Mouse (Mus musculus) layer of hippocampus, adult 9-11 months (tissue): ENCODE measurements around the gene Tnni3k.
A peak's percentile ranks its signal among the peaks of the same experiment; 100 is the strongest.

Experiments used
- DNase-seq: peaks from one replicate; pipeline ENCODE4 v3.0.0; 2022

Tnni3k gene

DNA sequence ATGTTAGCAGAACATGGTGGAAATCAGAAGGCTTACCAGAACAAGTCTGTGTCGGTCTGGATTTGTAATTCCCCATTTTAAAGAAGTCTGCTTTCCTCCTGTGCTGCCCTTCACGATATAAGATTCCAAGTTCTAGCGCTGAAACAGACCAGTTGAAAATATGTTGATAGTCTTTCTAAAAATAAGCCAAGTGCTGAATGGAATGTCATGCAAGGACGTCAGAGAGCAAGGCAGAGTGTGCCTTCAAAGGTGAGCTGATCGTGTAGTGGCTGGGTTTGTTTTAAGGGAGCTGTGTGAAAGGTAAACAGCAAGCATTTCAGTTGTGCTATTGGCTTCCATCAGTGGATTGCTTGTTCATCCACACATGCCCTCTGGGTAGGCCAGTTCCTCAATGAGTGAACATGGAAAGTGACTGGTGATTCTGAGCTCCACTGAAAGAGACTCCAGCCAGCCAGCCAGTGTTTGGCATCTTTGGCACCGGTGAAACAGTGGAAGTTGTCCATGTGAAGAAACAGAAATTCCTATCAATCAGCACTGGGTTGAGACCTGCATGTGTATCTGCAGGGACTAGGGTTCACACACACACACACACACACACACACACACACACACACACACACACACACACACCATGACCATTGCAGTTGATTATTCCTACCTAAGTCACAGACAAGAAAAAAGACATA is at the start of gene Tnni3k:
Gene Tnni3k, minus strand, starts transcription at position 177 of the 686 bp plus-strand sequence.
- DNase-seq: no peak

DNA sequence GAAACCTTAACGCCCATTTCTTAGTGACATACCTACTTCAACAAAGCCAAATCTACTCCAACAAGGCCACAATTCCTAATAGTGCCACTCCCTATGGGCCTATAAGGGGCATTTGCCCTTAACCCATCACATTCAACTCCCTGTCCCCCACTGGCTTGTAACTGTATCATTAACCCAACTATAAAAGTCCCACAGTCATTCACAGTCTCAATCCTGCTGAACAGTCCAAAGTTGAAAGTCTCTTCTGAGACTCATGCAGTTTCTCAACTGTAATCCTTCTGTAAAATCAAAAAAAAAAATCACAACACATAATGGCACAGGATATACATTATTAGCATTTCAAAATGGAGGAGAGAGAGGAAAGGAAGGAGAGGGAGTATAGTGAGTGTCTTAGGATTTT is 44.1 kb upstream of the Tnni3k start:
- DNase-seq: no peak

GRCm38 (mm10) chr3:155093116-155093956 is 38.1 kb upstream of the Tnni3k start, which contains the start of the genes Fpgt and Lrriq3:
Gene Fpgt, minus strand, starts transcription at chr3:155093403.
Gene Lrriq3, plus strand, starts transcription at chr3:155093434.
- peak; percentile 94 for DNase-seq

DNA sequence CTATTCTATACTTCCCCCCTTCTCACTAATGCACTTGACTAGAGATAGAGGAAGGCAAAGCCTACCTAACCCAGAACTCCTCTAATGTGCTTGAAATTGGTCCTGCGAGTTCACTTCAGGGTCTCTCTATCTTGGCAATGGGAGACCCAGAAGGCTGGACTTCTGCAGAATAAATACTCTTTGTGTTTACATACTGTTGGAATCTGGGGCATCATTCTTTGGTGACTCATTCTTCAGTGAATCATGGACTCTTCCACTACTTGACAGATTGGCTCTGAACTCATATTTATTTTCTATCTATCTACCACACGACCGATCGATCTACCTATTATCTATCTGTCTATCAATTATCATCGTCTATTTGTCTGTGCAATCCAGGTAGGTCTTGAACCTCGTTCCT is 36.9 kb upstream of the Tnni3k start:
- DNase-seq: no peak

DNA sequence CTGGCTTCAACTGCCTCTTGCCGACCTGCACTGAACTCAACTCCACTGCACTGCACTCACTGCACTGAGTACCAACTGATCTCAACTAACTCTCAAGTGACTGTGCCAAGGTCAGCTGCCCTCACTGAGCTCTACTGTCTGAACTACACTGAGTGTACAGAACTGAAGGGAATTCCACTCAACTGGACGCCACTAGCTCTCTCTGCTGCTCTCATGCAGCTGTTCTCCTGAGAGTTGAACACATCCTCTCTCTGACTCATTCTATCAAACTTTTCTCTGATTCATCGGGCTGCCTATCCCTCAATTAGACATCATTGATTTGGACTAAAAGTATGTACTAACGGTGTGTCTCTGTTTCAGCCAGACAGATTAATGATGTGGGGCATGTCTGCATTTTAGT is 22.7 kb upstream of the Tnni3k start:
- DNase-seq: no peak

DNA sequence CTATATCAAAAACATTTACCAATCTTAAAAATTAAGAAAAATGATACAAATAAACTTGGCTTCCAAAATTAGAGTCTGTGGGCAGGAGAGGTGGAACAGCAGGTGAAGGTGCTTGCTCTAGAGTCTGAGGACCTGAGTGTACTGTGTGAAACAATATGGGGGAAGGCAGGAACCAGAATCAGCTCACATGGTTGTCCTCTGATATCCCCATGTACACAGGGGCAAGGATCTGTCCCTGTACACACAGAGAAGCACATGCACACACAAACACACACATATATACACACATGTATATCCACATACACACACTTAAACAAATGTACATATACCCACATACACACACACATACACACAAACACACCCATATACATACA is 4.2 kb upstream of the Tnni3k start:
- no peak for DNase-seq

- no peak for DNase-seq
These were observed 3.7 kb upstream of the Tnni3k start for GRCm38 (mm10) chr3:155058800-155059448.

DNA sequence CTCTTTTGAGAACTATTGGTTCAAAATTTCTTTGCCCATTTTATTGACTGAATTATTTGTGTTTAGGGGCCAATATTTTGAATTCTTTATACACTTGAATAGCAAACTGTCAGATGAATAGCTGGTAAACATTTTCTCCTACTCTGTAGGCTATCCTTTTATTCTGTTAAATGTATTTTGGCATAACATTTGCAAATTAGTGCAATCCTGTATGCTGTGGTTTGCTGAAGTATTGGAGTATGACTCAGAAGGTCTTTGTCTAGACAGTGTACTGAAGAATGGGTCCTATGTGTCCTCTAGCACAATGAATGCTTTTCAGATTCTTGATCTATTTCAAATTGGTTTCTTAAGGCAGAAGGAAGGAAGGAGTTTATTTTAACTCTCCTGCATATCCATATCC is 2.4 kb upstream of the Tnni3k start:
- no peak for DNase-seq

GRCm38 (mm10) chr3:155056606-155057005 is 1.4 kb upstream of the Tnni3k start:
- no peak for DNase-seq

DNA sequence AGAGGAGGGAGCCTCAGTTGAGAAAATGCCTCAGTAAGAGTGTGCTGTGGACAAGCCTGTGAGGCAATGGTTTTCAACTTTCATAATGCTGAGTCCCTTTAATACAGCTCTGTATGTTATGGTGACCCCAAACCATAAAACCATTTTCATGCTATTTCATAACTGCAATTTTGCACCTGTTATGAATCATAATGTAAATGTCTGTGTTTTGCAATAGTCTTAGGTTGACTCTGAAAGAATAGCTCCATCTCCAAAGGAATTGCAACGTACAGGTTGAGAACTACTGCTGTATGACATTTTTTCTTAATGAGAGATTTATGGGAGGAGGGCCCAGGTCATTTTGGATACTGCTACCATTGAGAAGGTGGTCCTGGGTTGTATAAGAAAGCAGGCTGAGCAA is 2.0 kb downstream of the Tnni3k start:
- no peak for DNase-seq

DNA sequence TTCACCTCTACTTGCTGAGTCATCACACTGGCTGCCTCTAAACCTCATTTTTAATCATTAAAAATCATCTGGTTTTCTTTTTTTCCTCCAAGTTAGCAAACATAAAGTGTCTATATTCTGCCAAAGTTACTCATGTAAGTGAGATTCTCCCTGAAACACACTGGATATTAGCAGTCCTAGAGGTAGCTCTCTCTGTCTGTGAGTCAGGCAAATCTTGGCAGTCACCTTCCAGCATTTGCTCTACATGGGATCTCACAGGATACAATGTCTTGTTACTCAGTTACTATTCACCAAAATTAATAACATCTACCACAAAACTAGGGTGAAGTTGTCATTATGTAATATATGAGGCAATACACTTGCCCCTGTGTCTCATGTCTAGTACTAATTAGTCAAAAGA is 3.2 kb downstream of the Tnni3k start:
- DNase-seq: no peak

DNA sequence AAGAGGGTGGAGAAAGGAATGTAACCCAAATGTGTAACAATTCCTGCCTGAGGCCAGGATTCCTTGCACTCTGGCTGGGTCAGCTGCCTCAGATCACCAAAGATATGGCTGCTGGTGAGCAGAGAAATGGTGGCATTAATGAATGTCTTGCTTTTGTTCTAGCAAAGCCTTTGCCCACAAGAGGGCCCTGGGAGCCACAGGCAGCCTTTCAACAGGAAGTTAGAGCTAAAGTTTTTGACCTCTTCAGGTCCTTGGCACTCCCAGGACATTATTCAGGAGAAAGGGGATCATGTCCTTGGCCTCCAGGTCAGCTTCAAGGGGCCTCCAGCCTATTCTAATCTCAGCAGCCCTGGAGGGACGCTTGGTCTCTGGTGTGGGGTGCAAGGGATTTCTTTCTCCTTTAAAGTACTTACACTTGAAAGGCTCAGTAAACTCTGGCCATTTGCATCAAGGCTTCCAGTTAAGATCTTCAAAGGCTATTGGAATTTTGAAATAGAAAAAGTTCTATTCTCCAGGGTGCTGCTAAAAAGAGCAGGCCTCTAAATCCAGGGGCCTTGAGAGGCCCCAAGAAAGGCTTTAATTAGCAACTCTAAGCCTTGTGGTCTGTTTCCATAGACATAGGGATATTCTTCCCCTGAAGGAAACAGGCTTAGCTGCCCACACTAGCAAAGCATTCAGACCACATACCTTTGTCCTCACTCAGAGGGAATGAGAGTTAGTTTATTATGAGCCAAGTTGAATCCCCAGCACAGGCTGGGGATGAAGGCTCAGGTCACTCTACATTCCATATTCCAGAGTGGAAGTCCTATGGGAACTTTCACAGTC is 16.0 kb downstream of the Tnni3k start:
- no peak for DNase-seq

- no peak for DNase-seq
These were observed 20.9 kb downstream of the Tnni3k start for GRCm38 (mm10) chr3:155034323-155034722.

GRCm38 (mm10) chr3:155030200-155030599 is 25.0 kb downstream of the Tnni3k start:
- DNase-seq: peak; percentile 56

- DNase-seq: no peak
These were observed 52.4 kb downstream of the Tnni3k start for GRCm38 (mm10) chr3:155002781-155003180.

GRCm38 (mm10) chr3:155001056-155001455 is 54.2 kb downstream of the Tnni3k start:
- DNase-seq: no peak

DNA sequence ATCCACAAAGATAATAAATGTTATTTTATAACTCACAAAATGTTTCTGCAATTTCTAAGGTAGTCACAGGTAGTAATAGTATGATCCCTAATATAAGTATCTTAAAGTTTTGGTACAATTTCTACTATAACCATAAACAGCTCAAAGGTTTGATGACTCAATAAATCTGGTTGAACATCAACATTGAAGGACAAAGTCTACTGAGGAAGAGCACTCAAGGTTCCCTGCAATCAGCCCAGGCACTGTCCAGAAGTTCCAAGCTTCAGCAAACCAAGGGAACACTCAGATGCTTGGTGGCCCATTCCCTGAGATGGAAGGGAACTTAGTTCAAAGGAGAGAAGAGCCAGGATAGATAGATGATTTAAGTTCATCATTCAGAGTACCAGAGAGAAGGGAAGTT is 62.5 kb downstream of the Tnni3k start:
- DNase-seq: no peak

DNA sequence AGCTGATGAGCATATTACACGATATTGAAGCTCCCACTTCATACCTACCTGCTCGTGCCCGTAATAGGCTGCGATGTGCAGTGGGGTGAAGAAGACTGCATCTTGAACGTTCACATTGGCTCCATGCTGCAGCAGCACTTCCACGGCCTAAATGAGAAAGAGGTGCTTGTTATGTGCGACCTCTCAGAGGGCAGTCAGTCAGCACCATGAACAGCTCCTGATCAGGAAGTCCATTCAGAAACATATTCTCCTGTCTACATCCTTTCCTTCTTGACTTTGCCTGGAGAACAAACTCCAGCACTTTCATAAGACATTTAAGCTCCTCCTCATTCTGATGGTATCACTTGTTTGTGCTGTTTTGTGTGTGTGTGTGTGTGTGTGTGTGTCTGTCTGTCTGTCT is 76.1 kb downstream of the Tnni3k start:
- DNase-seq: no peak

DNA sequence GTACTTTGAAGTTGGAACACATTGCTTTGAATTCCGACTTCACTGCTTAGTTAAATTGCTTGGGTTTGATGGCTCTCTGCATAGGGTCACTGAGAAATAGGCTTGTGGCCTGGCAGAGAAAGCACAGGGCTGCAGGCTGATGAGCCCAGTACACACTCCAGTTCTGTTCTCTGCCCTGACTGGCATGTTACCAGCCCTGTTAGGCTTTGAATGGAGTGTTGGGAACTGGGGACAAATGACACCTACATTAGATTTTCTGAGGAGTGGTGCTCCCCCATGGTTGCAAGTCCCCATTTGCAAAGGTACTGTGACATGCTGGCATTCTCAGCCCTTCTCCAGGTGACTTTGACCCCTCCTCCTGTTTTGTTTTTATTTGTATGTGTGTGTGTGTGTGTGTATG is 83.6 kb downstream of the Tnni3k start:
- DNase-seq: no peak

DNA sequence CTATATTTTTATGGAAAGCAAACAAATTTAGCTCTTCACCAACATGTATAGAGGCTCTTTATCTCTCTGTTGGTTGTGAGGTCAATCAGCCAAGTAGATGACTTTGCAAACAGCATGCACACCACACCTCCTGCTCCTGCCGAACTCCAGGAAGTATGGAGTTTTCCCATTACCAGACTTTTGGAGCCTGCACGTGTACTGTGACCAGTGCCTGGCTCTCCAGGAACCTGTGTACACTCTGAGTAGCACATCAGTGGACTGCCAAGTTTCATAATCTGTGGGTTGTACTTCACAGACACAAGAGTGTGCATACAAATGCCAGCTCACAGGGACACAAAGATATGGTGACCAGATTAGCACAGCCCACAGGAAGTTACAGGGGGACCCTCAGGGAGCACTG is 84.2 kb downstream of the Tnni3k start:
- no peak for DNase-seq

DNA sequence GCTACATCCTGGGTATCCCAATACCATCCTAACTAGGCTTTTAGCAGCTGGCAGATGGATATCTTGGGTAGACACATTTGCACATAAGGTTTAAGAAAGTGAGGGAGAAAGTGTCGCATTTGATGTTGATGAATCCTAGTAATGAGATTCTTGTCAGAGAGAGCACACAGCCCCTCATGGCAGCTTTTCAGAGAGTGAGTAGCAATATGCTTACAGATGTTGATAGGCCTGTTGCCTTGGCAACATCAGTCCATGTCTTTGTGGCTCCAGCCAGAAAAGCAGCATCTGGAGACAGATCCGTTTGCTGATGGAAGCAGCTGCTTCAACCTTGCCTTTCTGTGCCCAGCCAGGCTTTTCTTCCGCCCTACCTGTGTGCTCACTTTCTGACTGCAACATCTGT is 93.9 kb downstream of the Tnni3k start:
- DNase-seq: peak; percentile 7

DNA sequence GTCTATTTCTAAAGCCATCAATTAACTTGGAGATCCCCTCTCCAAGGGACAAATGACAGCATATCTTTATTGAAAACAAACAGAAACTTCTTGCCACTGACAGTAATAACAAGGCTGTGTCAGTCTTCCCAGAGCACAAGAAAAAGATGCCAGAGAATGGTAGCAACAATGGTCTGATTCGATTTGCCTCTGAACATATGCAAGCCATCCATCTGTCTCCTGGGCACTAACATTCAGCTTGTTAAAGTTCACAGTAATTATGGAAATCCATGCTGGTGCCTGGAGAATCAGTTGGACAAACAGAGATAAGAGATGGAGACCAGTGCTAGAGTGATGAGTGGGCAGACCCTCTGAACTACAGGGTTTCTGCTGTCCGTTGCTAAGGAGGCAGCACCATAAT is 102.1 kb downstream of the Tnni3k start:
- no peak for DNase-seq

GRCm38 (mm10) chr3:154949551-154949950 is 105.7 kb downstream of the Tnni3k start:
- DNase-seq: no peak
